Mouse (Mus musculus): ENCODE results near the gene Amdhd1.

Amdhd1 gene

GRCm38 (mm10) chr10:93540431-93541210, 788 bp upstream of the Amdhd1 start, which contains the start of gene Ccdc38:
Gene Ccdc38 (plus strand): TSS chr10:93540632.
- peak; percentile 70 for DNase-seq (ENCODE audit: low read depth)

- no peak for DNase-seq (ENCODE audit: low read depth)
Measured at GRCm38 (mm10) chr10:93538818-93539217, 1.0 kb downstream of the Amdhd1 start.

- peak; percentile 14 for DNase-seq (ENCODE audit: low read depth)
Measured at GRCm38 (mm10) chr10:93538287-93538686, 1.5 kb downstream of the Amdhd1 start.

GRCm38 (mm10) chr10:93525329-93525728, 14.5 kb downstream of the Amdhd1 start:
- DNase-seq (ENCODE audit: low read depth): no peak

DNA sequence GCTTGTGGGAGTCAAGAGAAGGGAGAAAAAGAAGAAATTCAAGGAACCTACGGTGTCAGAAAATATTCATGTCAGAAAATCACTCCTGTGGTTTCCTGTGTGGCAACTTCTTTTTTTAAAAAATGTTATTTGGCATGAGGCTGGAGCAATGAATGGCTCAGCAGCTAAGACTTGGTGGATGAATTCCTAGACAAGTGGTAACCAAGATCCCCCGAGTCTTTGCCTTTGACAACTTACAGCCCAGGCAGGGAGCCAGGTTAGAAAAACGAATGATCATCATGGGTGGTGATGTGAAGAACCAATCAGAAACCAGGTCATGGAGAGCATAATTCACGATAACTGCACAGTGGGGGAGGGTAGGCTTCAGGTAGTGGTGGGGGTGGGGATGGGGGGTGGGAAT, 18.8 kb downstream of the Amdhd1 start:
- no peak for DNase-seq (ENCODE audit: low read depth)

GRCm38 (mm10) chr10:93519756-93520155, 20.1 kb downstream of the Amdhd1 start:
- DNase-seq (ENCODE audit: low read depth): no peak

DNA sequence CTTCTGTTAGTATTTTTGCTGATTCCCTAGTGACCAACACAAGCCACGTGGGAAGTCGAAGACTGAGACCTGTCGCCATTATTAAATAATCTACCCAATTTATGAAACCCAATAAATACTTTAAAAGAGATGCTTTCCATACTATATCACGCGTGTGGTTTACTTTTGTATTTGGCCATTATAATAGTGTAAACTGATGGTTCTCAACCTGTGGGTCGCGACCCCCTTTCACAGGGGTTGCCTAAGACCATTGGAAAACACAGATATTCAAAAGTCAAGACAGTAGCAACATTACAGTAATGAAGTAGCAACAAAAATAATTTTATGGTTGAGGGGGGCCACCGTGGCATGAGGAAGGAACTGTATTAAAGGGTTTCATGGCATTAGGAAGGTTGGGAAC, 20.7 kb downstream of the Amdhd1 start:
- no peak for DNase-seq (ENCODE audit: low read depth)

DNA sequence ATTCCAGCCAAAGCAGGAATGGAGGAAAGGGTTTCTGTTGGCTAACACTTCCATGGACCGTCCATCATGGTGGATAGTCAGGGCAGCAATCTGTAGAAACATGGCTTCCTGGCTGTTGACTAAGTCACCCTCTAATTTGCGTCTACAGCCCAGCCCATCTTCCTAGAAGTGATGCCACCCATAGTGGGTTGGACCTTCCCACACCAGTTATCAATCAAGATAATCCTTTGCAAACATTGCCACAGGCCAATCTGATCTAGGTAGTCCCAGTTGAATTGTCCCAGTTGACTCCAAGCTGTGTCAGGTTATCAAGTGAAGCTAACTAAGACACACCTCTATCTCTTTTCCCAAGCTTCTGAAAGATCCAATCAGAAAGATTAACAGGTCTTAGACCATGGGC, 21.2 kb downstream of the Amdhd1 start:
- DNase-seq (ENCODE audit: low read depth): no peak

DNA sequence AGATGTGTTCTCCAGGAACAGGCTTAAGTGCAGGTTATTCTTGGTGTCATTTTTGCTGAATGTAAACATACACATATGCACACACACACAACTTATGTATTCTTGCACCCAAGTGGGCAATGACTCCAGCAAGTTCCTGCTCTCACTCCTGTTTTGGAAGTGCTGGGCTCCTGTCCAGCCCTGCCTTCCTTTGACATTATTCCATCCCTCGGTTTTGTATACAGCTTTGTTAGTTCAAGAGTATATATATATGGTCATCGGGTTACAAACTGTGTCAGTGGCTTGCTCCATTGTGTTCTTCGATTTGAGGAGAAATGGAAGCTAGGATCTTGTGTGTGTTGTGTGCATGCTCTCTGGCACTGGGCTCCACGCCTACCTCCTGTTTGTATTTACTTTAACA, 21.6 kb downstream of the Amdhd1 start:
- DNase-seq (ENCODE audit: low read depth): no peak

DNA sequence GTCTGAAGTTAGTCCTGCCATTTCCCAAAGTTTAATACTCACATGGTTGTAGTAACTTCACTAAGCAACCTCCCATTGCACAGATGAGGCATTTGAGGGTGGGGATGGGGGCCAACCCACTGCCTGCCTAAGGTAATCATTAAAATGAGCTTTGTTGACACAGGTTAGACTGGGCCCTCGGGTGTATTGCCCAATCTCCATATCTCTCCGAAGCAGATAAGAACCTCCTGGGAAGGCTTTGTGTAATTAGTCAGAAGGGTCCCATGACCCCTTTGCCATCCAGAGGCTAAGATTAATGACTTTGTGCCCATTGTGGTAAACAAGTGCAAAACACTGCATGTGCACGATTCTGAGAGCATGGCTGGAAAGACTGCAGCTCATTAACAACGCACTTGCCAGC, 22.1 kb downstream of the Amdhd1 start:
- DNase-seq (ENCODE audit: low read depth): no peak

DNA sequence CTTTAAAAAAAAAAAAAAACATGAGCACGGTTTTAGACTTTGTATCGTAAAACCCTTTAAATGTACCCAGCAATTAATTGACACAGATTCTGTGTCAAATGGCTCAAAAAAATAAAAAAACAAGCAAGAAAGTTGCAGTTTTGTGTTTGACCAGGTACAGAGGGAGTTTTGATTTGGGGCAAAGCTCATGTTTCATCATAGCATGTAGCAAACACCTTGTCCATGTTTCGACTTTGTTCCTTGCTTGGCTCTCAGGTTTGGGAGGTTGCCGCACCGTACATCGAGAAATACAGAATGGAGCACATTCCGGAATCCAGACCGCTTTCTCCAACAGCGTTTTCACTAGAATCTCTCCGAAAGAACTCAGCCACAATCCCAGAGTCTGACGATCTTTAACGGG, 23.9 kb downstream of the Amdhd1 start:
- no peak for DNase-seq (ENCODE audit: low read depth)

DNA sequence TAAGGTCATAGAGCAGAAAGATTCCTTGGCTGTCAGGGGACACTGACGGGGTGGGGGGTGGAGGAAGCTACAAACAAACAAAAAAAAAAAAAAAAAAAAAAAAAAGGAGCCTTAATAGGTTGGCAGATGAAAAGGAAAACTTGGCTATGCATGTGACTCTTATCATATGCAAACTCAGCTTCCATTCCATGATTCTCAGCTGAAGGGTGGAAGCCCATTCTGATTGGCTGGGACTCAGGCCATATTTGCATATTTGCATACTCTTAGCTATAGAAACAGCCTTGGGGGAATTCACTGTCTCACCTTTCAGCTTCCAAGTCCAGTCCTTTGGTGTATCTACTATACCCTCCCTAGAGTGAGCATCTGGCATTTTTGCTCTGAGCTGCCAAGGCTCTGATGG, 24.4 kb downstream of the Amdhd1 start:
- DNase-seq (ENCODE audit: low read depth): peak; percentile 48

- no peak for DNase-seq (ENCODE audit: low read depth)
Measured at GRCm38 (mm10) chr10:93509532-93510153, 30.2 kb downstream of the Amdhd1 start.

DNA sequence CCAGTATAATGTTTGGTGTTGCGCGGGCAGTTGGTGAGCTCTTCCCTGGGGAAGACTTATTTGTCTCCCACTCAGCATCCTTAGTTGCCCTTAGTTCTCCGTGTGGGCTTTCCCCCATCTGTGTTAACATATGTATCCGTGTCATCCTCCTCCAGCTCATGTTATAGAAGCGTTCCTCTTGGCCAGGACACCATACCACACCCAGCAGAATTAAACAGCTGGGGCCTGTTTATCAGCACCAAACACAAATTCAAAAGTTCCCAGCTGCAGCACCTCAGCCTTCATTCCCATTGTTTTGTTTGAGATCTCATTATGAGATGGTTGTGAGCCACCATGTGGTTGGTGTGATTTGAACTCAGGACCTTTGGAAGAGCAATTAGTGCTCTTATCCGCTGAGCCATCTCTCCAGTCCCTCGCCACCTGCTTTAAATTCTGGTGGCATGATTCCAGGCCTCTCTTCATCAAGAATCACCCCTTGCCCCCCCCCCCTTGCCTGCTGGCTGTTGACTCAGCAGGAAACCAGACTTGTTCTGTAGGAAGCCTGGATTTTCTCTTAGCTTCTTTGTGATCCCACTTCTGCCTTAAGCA, 31.4 kb downstream of the Amdhd1 start:
- DNase-seq (ENCODE audit: low read depth): no peak

- DNase-seq (ENCODE audit: low read depth): no peak
Measured at GRCm38 (mm10) chr10:93501346-93501745, 38.5 kb downstream of the Amdhd1 start.

DNA sequence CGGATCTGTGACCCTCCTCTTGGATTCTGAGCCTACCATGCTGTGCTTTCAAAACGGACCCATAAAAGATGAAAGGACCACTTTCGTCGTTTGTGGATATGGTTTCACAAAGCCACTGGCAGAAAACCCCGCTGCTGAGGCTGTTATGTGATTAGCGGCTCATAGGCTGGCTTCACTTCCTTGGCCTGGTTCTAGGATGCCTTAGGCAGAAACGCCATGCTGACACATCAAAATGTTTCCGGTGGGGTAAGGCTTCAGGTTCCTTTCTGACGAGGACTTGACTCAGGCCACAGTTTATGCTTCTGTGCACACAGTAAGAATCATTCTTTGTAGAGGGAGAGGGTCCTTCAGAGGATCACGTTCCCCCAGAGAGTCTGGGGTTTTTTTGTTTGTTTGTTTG, 39.0 kb downstream of the Amdhd1 start:
- peak; percentile 53 for DNase-seq (ENCODE audit: low read depth)

DNA sequence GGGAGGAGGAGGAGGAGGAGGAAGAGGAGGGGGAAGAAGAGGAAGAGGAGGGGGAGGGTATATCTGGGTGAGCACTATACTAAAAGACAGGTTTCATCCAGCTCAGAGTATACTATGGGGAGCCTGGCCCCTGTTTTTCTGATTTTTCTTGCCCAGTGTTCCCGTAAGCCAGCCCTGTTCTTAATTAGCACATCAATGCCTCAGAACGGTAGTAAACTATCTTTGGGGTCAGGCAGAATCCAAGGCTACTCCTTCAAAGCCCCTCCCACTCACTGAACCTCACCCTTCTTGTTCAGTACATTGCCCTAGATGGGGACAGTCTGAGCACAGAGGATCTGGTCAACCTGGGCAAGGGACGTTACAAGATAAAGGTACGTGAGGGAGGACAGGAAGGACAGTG, 49.4 kb downstream of the Amdhd1 start:
- DNase-seq (ENCODE audit: low read depth): no peak

DNA sequence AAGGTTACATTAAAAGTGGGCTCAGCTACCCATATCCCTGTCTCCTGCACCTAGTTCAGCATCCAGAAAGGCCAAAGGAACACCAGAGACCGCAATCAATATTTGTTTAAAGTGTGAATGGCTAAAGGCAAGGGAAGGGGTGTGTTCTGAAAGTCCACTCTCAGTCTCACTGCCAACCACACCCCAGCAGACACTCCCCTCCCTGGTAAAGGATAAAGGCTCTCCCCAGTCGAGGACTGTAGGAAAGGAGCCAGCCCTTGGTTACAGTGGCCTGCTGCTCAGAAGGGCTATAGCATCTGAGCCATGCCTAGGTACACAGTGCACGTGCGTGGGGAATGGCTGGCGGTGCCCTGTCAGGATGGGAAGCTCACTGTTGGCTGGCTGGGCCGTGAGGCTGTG, 51.0 kb downstream of the Amdhd1 start:
- DNase-seq (ENCODE audit: low read depth): no peak

GRCm38 (mm10) chr10:93488066-93488827, 51.6 kb downstream of the Amdhd1 start, which contains the start of gene Hal:
Gene Hal (plus strand): TSS chr10:93488768.
- no peak for DNase-seq (ENCODE audit: low read depth)

DNA sequence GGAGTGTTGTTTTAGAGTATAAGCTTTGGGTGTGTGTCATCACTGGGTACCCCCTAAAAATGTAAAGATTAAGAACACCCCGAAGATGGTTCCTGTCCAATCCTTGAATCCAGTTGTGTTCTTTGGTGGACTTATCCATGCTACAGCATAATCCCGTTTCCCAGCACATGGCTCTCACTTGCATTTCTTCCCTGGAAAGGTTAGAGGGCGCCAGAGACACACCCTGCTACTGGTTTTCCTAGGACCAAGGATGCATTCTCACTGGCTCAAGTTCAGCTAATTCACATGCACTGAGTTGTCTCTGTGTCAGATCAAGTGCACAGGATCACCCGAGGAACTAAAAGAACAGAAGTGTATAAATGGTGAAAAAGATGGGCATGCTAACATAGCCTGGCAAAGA, 53.2 kb downstream of the Amdhd1 start:
- DNase-seq (ENCODE audit: low read depth): peak; percentile 30

DNA sequence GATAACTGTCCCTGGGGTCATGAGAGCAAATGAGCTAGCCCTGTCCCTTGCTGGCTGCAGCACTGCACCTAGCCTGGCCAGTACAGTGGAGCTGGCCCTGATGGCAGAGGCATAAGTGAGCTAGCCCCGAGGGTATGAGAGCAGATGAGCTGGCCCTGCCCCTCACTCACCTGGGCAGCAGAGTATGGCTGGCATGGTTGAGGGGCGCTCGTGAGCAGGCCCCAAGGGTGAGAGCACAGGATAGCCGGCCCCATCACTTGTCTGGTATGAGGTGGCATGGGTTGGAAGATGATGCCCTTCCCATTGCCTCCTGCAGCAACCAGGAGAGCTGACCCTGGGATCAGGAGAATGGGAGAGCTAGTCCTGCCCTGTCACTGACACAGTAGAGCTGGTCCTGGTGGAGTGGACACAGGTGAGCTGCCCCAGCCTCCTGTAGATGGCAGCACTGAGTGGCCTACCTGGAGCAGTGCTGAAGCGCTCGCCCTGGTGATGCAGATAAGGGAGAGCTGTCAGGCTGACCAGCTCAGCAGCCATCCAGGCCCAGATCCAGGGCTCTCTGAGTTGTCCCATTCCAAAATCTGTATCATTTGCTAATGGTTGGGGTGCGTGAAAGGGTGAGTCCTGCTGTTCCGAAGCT, 54.7 kb downstream of the Amdhd1 start:
- peak; percentile 72 for DNase-seq (ENCODE audit: low read depth)

- DNase-seq (ENCODE audit: low read depth): no peak
Measured at GRCm38 (mm10) chr10:93484511-93484910, 55.3 kb downstream of the Amdhd1 start.

Measured in induced T-regulatory cell, adult 2 months (primary cell).